Mouse (Mus musculus) neutrophil, adult 83 days (primary cell): ENCODE data around the gene Pycard. TPM values are rescaled to one million over a fixed set of nuclear protein-coding genes. Genes with fewer than 3 reads are reported as not detected.

ENCODE experiments used
- total RNA-seq, 2 experiments: library from RNA; stranded (reverse); gene quantifications; one replicate each; pipeline ENCODE4 v1.2.4; 2023

The Pycard gene
- total RNA-seq, result 10 to 100 TPM; 57.7 to 66.8 TPM

DNA sequence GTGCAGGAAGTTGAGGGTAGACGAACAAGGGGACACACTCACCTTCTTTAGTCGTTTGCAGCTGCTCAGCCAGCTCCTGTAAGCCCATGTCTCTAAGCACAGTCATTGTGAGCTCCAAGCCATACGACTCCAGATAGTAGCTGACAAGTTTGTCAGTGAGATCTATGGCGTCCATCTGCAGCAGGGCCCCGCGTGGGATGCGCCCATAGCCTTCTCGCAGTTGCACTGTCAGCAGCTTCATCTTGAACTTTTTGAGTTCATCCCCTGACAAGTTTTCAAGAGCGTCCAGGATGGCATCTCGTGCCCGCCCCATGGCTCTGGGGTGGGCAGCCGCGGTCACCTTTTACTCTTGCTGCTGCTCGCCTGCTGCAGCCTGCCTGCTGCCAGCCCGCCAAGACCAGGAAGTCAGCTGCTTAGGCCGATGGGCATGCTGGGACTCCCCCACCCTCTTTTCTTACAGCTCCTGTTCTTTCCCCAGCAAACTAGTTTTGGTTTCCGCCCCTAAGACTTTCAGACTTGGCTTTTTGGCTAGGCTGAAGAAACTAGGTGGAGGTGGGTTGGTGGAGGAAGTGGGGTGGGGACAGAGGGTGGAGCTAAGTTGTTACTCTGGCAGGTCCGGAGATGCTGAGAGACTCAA, at the start of gene Pycard:
Gene Pycard, minus strand, starts transcription at position 527 of the 637 bp plus-strand sequence.

DNA sequence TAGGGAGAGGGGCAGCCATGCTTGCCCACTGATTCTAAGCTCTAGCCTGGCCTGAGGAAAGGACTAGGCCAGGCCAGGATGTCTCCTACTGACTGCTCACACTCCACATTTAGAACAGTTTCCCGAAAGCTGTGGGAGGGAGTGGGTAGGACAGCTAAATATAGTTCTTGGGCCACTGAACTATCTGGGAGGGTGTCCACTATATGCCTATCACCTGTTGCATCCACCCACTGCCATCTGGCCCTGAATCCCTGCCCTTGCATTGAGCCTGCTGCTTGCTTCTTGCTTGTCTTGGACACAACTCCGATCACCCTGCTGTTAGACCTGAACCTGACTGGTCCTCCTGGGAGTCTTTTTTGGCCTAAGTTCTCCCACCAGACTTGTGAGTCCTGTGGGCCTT, 10.0 kb upstream of the Pycard start, which contains the start of gene Trim72:
Gene Trim72, plus strand, starts transcription at position 262 of the 400 bp plus-strand sequence.

DNA sequence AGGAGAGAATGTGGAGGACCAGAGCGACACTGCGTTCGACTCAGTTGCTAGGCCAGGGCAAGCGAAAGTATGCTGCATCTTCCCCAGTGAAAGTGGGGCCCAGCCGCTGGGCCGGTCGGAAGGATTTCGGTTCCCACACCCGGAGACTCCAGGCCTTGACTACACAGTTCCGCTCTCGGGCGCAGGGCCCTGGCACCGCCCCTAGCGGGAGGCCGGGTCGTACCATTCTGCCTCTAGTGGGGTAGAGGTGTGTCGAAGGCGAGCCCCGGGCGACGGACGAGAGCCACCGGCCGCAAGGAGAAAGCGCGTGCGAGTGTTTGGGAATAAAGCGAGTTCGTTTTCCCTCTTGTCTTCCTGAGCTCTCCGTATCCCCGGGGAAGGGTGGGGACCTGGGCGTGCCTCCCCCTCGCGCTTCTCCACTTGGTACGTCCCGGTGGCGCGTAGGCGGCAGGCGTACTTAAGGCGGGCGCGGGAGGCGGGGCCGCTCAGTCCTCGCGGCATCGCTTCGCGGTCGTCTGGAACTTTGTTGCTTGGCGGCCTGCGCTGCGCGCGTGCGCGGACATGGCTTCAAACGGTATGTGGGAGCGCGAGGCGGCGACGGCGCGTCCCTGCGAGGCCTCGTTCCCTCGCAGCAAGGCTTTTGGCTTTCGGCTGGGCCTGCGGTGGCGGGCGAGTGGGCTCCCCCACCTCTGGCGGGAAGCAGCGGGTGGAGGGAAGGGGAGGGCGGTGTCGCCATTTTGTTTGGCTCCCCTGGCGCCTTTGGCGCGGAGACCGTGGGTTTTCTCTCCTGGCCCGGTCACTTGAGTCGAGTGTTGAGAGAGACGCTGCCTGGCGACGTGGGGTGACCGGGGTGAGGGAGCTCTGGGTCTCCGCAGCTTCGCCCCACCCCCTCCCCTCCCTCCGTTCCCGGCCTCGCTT, 26.4 kb downstream of the Pycard start, which contains the start of gene Fus:
Gene Fus, plus strand, starts transcription at position 454 of the 918 bp plus-strand sequence.

DNA sequence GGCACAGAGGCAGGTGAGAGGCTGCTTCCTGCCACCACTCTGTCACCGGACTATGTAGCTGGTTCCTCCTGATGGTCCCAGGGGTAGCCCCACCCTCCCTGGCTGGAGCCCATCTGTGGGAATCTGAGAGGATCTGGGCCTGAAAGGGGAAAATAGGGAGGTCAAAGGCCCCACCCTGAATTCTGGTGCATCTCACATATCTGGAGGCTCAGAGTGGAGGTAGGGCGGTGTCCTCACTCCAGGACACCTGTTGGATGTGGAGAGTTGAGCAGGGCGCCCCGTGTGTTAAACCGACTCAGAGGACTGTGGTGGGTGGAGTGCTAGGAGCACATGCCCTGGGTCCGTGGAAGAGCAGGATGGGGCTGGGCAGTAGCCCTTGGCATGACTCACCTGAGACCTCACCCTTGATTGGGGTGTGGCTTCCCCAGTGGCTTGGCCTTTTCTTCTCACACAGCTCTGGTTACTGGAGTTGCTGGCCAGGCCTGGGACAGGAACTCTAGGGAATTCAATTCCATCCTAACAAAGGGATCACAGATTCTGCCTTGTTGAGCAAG, 47.1 kb downstream of the Pycard start, which contains the start of gene Prss36:
Gene Prss36, minus strand, starts transcription at position 256 of the 554 bp plus-strand sequence.

Other genes starting within 250 kb of the Pycard start
- 1 to 10 TPM; 6.9 to 7.8 TPM for gene Fbxl19, start 249.3 kb downstream of the Pycard start, total RNA-seq
- 10 to 100 TPM; 24.9 to 29.0 TPM for gene Orai3, start 224.1 kb downstream of the Pycard start, total RNA-seq
- 10 to 100 TPM; 32.0 to 36.0 TPM for gene Setd1a, start 217.2 kb downstream of the Pycard start, total RNA-seq
- 1 to 10 TPM in 1 of 2 experiments, not detected in 1; 1.4 TPM for gene Gm49388, start 208.3 kb downstream of the Pycard start, total RNA-seq
- gene Hsd3b7, start 193.3 kb downstream of the Pycard start, total RNA-seq, result 10 to 100 TPM; 12.2 to 15.5 TPM
- 10 to 100 TPM; 62.6 to 67.6 TPM for gene Stx4a, start 169.6 kb downstream of the Pycard start, total RNA-seq
- gene Stx1b, start 169.3 kb downstream of the Pycard start, total RNA-seq, result under 1 TPM in 1 of 2 experiments, not detected in 1; 0.07 TPM
- 10 to 100 TPM; 38.2 to 43.4 TPM for gene Zfp646, start 117.6 kb downstream of the Pycard start, total RNA-seq
- 1 to 10 TPM; 6.5 to 7.0 TPM for gene Zfp668, start 117.0 kb downstream of the Pycard start, total RNA-seq
- gene Prss53, start 102.9 kb downstream of the Pycard start, total RNA-seq, result under 1 TPM; 0.20 to 0.24 TPM
- gene Gm21974, start 98.4 kb downstream of the Pycard start, total RNA-seq, result not detected
- 10 to 100 TPM in 1 of 2 experiments, 1 to 10 TPM in 1; 8.8 to 11.9 TPM for gene Vkorc1, start 98.2 kb downstream of the Pycard start, total RNA-seq
- gene Bckdk, start 89.8 kb downstream of the Pycard start, total RNA-seq, result 10 to 100 TPM; 34.8 to 38.6 TPM
- gene Kat8, start 81.4 kb downstream of the Pycard start, total RNA-seq, result 10 to 100 TPM; 17.9 to 18.5 TPM
- gene Prss8, start 63.8 kb downstream of the Pycard start, total RNA-seq, result not detected
- gene Prss36, start 47.1 kb downstream of the Pycard start, total RNA-seq, result under 1 TPM in 1 of 2 experiments, not detected in 1; 0.57 TPM
- gene Fus, start 26.4 kb downstream of the Pycard start, total RNA-seq, result 100 to 1,000 TPM; 337 to 395 TPM
- gene Trim72, start 10.1 kb upstream of the Pycard start, total RNA-seq, result under 1 TPM; 0.31 to 0.75 TPM
- gene Itgam, start 68.8 kb upstream of the Pycard start, total RNA-seq, result 100 to 1,000 TPM; 774 to 879 TPM
- 10 to 100 TPM in 1 of 2 experiments, 1 to 10 TPM in 1; 4.9 to 20.5 TPM for gene Gm49368, start 68.8 kb upstream of the Pycard start, total RNA-seq
- gene Itgax, start 135.7 kb upstream of the Pycard start, total RNA-seq, result 10 to 100 TPM; 11.8 to 14.7 TPM
- 1 to 10 TPM in 1 of 2 experiments, under 1 TPM in 1; 0.79 to 1.1 TPM for gene Itgad, start 160.5 kb upstream of the Pycard start, total RNA-seq
- gene Cox6a2, start 212.5 kb upstream of the Pycard start, total RNA-seq, result not detected
- 10 to 100 TPM; 10.9 to 12.7 TPM for gene Armc5, start 243.5 kb upstream of the Pycard start, total RNA-seq
- 1 to 10 TPM; 3.4 TPM for gene 9130023H24Rik, start 244.2 kb upstream of the Pycard start, total RNA-seq